Mouse (Mus musculus): Measurements from ENCODE around the gene Evi2.

Evi2 gene

DNA sequence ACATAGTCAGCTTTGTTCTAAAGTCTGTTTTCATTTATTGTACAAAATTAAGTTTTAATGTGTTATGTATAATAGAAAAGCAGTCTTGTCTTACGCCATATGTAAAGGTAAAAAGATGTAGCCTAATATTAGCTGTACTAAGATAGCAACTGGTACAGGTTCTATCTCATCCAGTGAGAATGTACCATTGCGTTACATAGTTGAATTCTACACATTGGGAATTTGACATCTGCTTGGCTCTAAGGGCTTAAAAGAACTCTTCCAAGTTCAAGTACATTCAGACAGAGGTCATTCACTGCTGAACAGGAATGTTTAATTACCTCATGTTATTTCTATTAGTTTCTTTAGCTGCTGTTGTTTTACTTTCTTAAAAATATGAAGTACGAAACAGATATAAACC is 3.8 kb downstream of the Evi2 start:
- no peak for DNase-seq (ENCODE audit: low read depth, low spot score)

DNA sequence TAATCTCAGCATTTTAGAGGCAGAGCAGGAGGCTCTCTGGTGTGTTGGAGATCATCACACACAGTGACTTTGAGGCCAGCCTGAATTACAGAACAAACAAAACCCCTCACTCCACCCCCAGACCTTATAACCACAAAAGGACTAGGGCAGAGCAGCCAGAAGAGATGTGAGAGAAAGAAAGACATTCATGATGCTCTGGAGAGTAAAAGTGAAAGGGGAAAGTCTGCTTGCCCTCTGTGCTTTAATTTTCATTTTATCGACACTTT is 6.1 kb downstream of the Evi2 start:
- no peak for DNase-seq (ENCODE audit: low read depth, low spot score)

DNA sequence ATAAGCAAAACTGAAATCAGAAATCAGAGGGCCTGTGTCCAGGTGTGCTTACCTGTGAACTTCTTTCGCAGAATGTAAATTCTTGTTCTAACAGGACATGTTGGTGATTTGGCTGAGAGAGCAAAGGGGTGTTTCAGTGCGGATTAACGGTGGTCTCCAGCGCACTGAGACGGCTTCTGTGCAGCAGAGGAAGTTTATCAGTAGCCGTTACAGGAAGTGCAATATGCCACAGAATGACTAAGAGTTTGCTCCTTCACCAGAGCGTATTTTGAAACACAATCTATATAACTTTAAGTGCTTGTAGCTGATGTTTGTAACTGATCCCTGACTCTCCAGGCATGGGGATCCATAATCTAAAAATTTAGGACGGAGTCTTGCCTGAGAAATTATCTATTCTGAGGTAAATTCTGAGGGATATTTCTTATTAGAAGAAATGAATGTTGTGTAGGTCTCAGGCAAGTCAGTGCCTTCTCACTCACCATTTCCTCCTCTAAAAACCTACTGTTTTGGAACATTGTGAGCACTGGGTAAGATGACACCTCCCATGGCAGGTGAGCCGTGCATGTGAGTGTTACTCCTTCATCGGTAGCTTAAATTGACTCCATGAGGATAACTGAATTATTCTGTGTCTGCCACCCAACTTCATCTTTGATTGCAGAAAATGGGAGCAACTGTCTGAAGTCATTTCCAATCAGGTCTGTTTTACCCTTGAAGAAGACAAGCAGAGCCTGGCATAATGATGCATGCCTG is 6.7 kb downstream of the Evi2 start, which contains the start of gene Evi2b:
Gene Evi2b (minus strand): TSS at position 203 of the 750 bp plus-strand sequence.
- no peak for DNase-seq (ENCODE audit: low read depth, low spot score)

DNA sequence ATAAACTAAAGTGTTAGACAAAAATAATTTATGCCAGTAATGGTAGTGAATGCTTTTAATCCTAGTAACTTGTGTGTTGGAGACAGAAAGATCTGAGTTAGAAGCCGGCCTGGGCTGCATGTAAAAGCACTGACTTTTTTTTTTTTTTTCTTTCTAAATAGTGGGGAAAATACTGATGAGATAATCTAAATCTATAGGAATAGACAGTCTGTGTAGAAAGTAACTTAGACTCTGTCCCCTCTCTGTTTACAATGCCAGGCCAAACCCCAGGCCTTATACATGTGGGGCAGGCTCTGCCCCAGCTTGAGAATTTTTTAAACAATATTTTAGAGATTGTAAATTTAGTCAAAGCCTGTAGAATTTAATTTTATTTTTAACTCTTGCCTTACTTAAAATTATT is 7.4 kb downstream of the Evi2 start:
- DNase-seq (ENCODE audit: low read depth, low spot score), result no peak

DNA sequence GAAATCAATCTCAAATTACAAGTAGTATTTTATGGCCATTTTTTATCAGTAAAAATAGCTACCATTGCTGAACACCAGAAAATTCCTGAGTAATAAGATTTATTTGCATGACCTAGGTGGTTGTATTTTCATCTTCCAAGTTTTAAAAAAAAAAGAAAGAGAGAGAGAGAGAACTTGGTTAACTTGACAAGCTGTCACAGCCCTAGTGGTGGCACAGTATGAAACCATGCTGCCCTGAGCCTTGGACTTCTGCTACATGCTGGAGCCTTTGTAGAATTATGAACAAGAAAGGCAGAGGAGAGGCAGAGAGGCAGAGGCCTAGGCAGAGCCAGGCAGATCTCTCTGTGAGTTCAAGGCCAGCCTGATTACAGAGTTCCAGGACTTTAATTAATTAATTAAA is 8.5 kb downstream of the Evi2 start:
- DNase-seq (ENCODE audit: low read depth, low spot score), result no peak

DNA sequence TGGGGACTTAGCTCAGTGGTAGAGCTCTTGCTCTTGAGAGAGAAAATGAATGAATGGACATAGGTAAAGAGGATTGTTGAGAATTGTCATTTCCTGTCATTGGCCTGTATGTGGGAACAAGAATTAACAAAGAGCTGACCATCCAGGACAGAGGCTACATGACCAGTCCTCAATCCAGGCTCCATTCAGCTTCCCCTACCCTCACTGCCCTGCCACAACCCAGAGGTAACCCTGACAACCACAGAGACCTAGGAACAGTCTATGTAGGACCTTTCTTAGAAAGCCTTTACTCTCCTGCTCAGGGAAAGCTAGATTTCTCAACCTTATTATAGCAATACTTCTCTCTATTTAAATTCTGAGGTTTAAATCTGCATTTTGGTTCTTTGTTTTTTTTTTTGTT is 9.6 kb downstream of the Evi2 start:
- no peak for DNase-seq (ENCODE audit: low read depth, low spot score)

DNA sequence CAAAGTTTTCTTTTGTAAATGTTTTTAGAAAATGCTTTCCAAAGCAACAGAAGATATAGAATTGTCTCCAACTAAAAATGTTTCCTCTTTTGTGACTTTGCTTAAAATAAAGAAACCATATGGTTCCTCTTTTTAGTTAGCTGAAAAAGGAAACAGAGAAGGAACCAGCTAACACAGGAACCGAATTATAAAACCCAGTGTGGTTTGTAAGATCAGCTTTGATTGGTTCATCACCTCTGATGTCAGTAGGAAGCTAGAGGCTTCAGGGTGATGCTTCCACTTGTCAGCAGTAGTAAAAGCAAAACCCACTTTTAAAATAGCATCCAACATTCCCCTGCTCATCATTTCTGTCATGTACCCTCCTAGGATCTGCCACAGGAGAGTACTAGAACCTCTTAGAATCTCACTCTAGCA is 10.5 kb downstream of the Evi2 start:
- DNase-seq (ENCODE audit: low read depth, low spot score), result peak; percentile 48

DNA sequence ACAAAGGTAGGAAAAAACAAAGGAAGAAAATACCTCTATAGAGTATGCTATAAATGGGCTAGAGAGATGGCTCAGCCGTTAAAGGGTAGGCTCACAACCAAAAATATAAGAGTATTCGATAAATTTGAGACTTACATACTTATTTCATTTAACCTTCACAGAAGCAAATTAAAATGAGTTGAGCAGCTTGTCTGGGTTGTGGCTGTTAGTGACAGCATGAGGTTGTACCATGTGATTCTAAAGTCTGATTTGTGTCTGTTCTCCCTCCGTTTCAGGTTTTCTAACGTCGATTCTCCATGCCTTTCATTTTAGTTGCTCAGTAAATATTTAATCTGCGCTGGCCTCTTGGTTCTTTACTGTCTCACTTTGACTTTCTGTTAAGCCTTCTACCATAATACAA is 11.1 kb downstream of the Evi2 start:
- DNase-seq (ENCODE audit: low read depth, low spot score), result no peak

DNA sequence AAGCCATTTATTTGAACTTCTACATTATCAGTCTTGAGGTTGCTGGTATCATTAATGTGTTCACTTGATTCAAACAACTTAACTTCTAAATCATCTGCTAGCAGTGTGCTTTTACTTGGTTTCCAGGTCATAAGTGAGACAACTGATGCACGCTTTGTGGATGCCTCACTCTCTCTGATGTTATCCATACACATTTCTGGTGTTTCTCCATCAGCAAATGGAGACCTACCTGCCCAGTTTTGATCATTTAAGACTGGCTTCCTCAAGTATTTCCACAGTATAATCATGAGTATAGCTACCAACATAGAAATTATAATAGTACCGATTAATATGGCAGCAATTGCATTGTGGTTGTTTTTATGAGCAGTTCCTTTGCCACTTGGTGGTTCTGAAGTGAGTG is 14.6 kb downstream of the Evi2 start:
- DNase-seq (ENCODE audit: low read depth, low spot score), result no peak

DNA sequence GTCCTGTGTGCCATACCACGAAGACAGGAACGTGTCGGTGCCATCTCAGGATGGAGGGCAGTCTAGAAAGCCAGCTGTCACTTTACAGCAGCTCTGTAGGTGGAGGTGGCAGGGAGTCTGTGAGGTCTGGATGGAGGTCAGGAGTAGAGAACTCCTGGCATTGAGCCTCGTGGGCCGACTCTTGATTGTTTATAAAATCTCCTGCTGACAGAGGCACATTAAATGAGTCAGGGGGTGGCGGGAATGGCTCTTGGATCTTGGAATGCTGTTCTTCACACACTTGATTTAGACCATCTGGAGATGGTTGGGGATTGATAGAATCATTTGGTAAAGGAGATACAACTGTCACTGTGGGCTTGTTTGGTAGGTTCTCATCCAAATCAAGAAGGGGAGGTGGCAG is 15.1 kb downstream of the Evi2 start:
- DNase-seq (ENCODE audit: low read depth, low spot score), result peak; percentile 36

DNA sequence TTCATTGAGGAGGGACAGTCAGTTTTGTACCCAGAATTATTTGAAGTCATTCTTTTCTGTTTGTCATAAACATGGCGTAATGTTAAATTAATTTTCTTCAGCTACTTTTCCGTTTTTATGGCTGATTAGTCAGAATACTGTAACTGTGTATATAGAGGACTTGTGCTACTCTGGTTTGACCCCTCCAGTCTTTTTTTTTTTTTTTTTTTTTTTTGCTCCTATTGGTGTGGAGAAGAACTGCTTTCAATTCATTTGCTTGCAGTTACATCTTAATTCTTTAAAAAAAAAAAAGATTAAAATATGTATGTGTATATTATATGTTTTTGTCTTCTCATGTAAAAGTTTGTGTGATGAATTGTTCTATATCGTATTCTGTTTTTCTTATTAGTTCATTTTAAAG is 18.4 kb downstream of the Evi2 start:
- no peak for DNase-seq (ENCODE audit: low read depth, low spot score)

DNA sequence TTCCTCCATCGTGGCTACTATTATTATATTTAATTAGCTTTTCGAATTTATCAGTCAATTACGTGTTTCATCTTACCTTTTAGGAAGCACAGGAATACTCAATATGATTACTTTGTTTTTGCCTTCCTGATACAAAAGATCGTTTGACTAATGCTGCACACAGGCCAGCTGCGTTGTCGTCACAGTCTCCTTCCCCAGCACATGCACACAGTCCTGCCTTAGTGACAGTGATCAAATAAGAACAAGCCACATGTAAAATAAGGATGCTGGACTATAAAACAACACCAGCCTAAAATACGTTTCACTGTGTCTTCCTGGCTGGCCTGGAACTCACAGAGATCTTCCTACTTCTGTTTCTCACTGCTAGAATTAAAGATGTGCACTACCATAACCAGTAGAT is 25.9 kb downstream of the Evi2 start:
- DNase-seq (ENCODE audit: low read depth, low spot score), result no peak

DNA sequence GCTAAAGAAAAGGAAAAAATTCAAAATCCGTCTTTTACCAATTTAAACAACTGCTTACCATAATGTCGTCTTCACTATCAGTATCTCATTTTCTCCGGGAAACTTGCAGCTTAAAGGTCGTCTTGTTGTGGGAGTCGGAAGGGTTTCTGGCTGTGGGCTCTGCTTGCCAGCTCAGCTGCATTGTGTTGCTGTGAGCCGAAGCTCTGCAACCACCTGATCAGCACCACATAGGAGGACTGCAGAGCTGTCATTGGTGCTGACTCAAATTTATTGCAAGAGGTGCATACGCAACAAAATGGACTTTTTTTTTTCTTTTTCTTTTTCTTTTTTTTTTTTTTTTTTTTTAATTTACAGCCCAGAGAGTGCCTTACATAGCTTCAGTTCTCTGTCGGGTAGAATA is 26.5 kb downstream of the Evi2 start, which contains the start of gene Omg:
Gene Omg (minus strand): TSS at position 240 of the 400 bp plus-strand sequence.
- DNase-seq (ENCODE audit: low read depth, low spot score), result no peak

DNA sequence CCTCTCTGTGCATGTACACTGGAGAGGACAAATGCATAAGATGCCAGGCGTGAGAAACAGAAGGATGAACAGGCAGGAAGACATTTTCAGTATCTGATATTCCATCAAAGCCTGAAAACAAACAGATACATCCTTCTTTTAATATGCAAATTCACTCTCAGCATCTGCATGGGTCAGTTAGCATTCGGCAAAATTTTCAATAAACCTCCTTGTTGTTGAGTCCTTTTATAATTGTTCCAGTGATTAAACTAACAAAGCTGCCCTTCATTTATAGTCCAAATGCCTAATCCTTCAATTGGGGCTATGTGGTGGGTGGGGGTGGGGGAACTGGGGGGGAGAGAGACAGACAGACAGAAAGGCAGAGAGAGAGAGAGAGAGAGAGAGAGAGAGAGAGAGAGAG is 27.5 kb downstream of the Evi2 start:
- DNase-seq (ENCODE audit: low read depth, low spot score), result no peak

DNA sequence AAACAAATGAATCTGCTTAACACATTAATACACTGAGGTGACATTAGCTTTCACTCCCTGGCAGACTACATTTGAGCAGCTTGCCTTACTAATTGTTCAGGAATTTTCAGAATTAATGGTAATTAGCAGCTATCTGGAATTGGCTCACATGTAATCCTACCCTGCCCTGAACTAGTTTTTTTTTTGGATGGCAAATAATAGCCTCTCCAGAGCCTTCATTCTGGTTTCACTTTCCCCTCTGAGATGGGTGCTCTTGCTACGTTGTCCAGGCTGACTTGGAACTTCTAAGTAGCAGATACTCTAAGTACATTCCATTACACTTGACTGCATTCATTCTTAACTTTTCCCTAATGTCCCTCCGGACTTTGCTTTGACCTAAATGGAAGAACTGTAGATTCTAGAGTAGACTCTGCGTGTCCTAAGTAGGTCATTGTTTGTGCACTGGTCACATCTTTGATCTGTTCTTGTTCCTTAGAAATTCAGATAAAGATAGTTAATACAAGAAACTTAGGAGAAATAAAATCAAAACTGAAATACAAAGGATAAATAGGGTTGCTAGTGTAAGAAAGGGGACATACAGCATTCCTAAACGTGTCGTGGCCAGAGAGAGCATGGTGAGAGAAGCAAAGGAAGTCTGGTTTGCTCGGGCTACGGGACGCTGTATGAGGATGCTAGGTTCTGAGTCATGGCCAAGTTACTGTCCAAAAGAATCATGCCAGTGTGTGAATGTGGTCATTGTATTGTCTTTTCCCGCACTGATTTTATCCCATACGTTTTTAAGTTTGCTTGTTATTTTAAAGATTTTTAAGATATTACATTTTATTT is 35.2 kb downstream of the Evi2 start:
- DNase-seq (ENCODE audit: low read depth, low spot score), result no peak

DNA sequence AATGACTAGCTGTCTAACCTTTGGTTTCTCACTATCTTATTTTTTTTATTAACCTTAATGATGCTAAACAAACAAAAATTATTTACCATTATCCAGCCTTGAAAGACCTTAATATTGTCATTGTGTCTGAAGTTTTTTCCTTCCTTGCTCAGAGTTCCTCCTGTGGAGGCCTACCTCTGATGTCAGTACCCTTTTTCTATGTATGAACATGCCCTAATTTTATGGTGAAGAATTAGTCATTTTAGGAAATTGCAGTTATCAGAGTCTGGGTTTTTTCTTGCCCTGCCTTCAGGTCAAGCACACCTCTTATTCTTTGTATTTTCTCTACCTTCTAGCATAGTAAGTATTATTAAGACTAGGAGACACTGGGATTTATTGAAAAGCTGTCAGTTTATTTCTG is 45.7 kb downstream of the Evi2 start:
- no peak for DNase-seq (ENCODE audit: low read depth, low spot score)

DNA sequence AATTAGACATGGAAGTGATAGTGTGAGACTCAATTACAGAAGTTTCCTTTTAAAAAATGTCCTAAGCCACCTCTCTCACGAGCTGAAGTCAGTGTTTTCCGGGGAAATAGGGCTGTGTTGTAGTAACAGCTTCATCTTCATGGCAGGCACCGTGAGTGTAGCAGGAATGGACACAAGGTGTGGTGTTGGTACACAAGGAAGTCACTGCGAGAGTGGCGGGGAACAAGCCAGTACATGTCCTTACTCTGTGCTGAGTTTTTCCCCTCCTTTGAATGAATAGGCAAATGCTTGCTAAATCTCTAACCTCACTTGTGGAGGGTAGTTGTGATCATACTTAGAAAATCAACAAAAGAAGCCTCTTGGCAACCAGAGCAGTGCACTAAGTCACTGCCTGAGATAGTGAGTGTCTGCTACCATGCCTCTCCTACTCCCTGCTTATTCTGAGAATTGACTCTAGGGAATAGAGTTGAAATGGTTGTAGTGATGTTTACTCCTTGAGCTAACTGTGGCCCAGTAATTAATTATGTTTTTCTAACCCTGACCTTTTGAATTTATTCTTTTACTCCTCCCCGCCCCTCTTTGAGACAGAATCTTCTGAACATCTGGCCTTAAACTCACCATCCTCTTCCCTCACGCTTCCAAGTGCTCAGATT is 46.4 kb downstream of the Evi2 start:
- DNase-seq (ENCODE audit: low read depth, low spot score), result no peak

DNA sequence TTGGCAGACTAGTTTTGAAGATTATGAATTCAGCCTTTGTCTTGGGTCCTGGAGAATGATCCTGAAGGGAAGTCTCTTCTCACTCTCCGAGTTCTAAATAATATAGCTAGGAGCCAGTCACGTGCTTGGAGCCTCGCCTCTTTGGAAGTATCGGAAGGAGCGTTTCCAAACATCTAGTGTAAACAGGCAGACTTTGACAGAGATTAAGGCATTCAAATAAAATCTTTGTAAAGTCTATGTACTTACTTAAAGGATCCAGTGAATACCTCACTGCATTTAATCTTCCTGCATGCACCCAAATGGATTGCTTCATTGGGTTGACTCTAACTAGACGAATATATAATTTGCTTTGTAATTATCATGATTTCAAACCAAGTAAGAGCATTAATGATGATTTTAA is 47.0 kb downstream of the Evi2 start:
- DNase-seq (ENCODE audit: low read depth, low spot score), result no peak

DNA sequence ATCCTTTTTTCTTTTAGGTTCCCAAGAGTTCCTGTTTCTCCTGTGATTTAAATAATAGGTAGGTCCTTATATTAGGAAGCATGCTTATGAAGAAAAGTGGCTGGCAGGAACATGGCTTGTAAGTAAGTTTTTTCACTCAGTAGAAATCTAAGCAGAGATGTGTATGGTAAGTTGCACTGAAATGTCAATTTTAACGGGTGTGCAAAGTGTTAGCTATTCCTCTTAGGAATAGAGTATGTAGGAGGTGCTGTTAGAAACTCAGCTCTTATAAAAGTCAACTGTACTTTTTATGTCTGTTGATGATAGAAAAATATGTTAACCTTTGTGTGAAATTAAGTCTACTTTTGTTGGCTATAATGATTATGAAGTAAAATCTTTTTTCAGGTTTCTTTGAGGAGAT is 62.3 kb downstream of the Evi2 start:
- DNase-seq (ENCODE audit: low read depth, low spot score), result no peak

All from 3T3-L1 (cell line).